Mouse (Mus musculus): ENCODE data around the gene Lyl1.

DNA sequence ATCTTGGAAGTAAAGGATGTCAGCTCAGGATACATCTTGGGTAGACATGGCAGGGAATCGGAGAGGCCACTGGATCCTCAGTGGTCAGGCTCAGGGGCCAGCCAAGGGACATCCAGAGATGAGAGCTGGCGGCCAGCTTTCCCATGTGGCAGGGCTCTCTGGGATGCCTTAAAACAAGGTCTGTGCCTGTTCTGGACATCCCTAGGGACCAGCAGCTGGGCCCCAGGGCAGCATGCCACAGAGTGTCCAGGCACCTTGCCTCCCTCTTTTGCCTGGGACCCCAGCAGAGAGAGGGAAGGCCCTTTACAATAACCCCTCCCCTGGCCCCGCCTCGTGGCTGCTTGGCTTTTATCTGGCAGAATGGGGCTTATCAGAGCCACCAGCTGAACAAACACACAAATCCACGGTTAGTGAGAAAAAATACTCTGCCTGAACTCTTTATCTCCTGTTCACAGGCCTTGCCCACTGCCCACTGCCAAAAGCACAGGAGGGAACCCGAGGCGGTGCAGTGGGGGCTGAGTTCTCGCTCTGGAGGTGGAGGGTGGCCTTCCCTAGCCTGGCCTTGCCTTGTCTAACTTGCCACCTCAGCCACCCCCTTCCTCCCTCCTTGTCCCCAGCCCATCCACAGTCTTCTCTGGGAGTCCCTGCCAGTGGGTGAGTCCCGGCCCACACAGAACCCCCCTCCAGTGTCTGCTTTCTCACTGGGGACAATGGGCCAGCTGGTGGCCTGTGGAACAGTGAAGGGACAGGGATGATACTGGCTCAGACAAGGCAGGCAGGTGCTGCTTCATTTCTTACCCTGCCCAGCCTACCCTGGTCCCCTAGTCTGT, 29.5 kb downstream of the Lyl1 start:
- TF ChIP-seq CTCF (IDR thresholded peaks at IDR 0.05; ENCODE audit: low read depth, low read length) (no peak), EP300 (IDR thresholded peaks at IDR 0.05; ENCODE audit: insufficient read depth, low read depth, low read length) (no peak), POLR2A (IDR thresholded peaks at IDR 0.05; ENCODE audit: insufficient read depth, low read length) (no peak)

Measured in ES-Bruce4 (cell line).